Mouse (Mus musculus): ENCODE measurements around the gene Fmod. TPM values are rescaled to one million over a fixed set of nuclear protein-coding genes. Genes with fewer than 3 reads are reported as not detected.

Gene Fmod
- polyA plus RNA-seq, 1 experiment = 0.23 TPM

GRCm38 (mm10) chr1:134056285-134056684 lies 19.2 kb downstream of the Fmod start:
- H3K36me3 ChIP-seq (ENCODE audit: control insufficient read depth, insufficient read depth) = no peaks in the 10 kb centered on the region
- TF ChIP-seq POLR2A (IDR thresholded peaks at IDR 0.05; ENCODE audit: insufficient read length, low read depth) (no peak), POLR2AphosphoS2 (IDR thresholded peaks at IDR 0.05; ENCODE audit: insufficient read length, low read depth) (no peak), TCF12 (IDR thresholded peaks at IDR 0.05; ENCODE audit: insufficient read depth, poor library complexity, severe bottlenecking) (no peak), MAX (IDR thresholded peaks at IDR 0.05; ENCODE audit: low read depth) (no peak), REST (IDR thresholded peaks at IDR 0.05; ENCODE audit: insufficient read depth, insufficient read length) (no peak), CEBPB (IDR thresholded peaks at IDR 0.05; ENCODE audit: insufficient read depth, poor library complexity, severe bottlenecking) (no peak)
- no peaks in the 10 kb centered on the region for H3K27me3 ChIP-seq (ENCODE audit: control insufficient read depth, insufficient read depth, insufficient read length)
- H3ac ChIP-seq (ENCODE audit: control insufficient read depth, insufficient read length) = no peak overlapping the region
- H3K4me3 ChIP-seq = no peak overlapping the region
- H3K79me2 ChIP-seq (ENCODE audit: control insufficient read depth, insufficient read depth) = no peaks in the 10 kb centered on the region
- H3K4me2 ChIP-seq (ENCODE audit: low read depth) = no peak overlapping the region

DNA sequence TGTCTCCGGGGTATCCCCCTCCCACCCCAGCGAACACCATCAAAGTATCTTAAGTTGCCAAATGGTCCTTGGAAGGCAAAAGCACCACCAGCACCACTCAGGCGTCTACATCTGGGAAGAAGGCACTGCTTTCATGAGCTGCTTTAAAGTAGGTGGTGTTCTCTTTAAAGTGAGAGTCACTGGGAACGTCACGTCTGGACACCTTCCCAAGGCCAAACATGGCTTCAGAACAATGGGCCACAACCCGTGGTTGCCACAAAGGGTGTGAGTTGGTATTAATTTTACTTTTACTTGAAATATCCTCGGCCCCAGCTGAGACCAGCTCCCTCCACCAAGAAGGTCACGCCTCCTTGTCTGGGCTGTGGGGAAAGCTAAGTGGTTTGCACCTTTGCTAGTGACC lies 20.7 kb downstream of the Fmod start:
- Histone ChIP-seq H3K27me3 (ENCODE audit: control insufficient read depth, insufficient read depth, insufficient read length) (no peaks in the 10 kb centered on the region), H3ac (ENCODE audit: control insufficient read depth, insufficient read length) (no peak overlapping the region), H3K79me2 (ENCODE audit: control insufficient read depth, insufficient read depth) (no peaks in the 10 kb centered on the region), H3K36me3 (ENCODE audit: control insufficient read depth, insufficient read depth) (no peaks in the 10 kb centered on the region), H3K4me2 (ENCODE audit: low read depth) (no peak overlapping the region), H3K4me3 (no peak overlapping the region)
- no peak for TF ChIP-seq MYOD1 (IDR thresholded peaks at IDR 0.05; ENCODE audit: control insufficient read depth in 1 of 3, insufficient read length in 2 of 3, low read depth in 2 of 3)
- TF ChIP-seq POLR2A (IDR thresholded peaks at IDR 0.05; ENCODE audit: insufficient read length, low read depth) = no peak
- TF ChIP-seq REST (IDR thresholded peaks at IDR 0.05; ENCODE audit: insufficient read depth, insufficient read length) = no peak
- no peak for TF ChIP-seq TCF12 (IDR thresholded peaks at IDR 0.05; ENCODE audit: insufficient read depth, poor library complexity, severe bottlenecking)
- TF ChIP-seq USF1 (IDR thresholded peaks at IDR 0.05; ENCODE audit: low read depth) = no peak
- no peak for TF ChIP-seq MAX (IDR thresholded peaks at IDR 0.05; ENCODE audit: low read depth)
- TF ChIP-seq POLR2AphosphoS2 (IDR thresholded peaks at IDR 0.05; ENCODE audit: insufficient read length, low read depth) = no peak
- TF ChIP-seq TCF3 (IDR thresholded peaks at IDR 0.05; ENCODE audit: insufficient read length, low read depth) = no peak
- no peak for TF ChIP-seq E2F4 (IDR thresholded peaks at IDR 0.05; ENCODE audit: insufficient read depth)
- TF ChIP-seq MYOG (IDR thresholded peaks at IDR 0.05; ENCODE audit: control insufficient read depth in 1 of 3, insufficient read depth in 1 of 3, insufficient read length in 2 of 3, low read depth in 2 of 3) = no peak

DNA sequence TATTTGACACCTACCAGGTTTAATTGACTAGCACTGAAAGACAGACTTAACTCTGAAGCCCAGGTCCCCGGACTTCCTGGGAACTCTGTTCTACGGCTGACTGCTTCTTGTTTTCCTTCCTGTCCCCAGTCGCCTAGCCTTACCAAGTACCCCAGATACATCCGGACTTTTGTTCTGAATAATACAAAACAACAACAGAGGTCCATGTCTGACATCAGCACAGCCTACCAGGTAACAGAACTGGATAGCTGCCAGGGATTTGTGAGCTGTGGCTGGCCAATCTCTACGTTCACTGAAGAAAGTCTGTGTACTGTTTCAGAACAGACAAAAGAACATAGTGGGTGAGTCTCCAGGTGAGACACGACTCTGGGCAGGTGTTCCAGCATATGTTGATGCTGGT lies 21.8 kb downstream of the Fmod start:
- H3K4me3 ChIP-seq = no peak overlapping the region
- TF ChIP-seq CEBPB (IDR thresholded peaks at IDR 0.05; ENCODE audit: insufficient read depth, poor library complexity, severe bottlenecking) (no peak), POLR2AphosphoS2 (IDR thresholded peaks at IDR 0.05; ENCODE audit: insufficient read length, low read depth) (no peak), USF1 (IDR thresholded peaks at IDR 0.05; ENCODE audit: low read depth) (no peak), SRF (IDR thresholded peaks at IDR 0.05; ENCODE audit: control insufficient read depth, insufficient read length, low read depth) (no peak), TCF12 (IDR thresholded peaks at IDR 0.05; ENCODE audit: insufficient read depth, poor library complexity, severe bottlenecking) (no peak), MYOG (IDR thresholded peaks at IDR 0.05; ENCODE audit: control insufficient read depth in 1 of 3, insufficient read depth in 1 of 3, insufficient read length in 2 of 3, low read depth in 2 of 3) (no peak), MAX (IDR thresholded peaks at IDR 0.05; ENCODE audit: low read depth) (no peak), E2F4 (IDR thresholded peaks at IDR 0.05; ENCODE audit: insufficient read depth) (no peak), REST (IDR thresholded peaks at IDR 0.05; ENCODE audit: insufficient read depth, insufficient read length) (no peak), MYOD1 (IDR thresholded peaks at IDR 0.05; ENCODE audit: control insufficient read depth in 1 of 3, insufficient read length in 2 of 3, low read depth in 2 of 3) (no peak), TCF3 (IDR thresholded peaks at IDR 0.05; ENCODE audit: insufficient read length, low read depth) (no peak), POLR2A (IDR thresholded peaks at IDR 0.05; ENCODE audit: insufficient read length, low read depth) (no peak)
- H3K4me2 ChIP-seq (ENCODE audit: low read depth) = no peak overlapping the region
- no peaks in the 10 kb centered on the region for H3K36me3 ChIP-seq (ENCODE audit: control insufficient read depth, insufficient read depth)
- no peak overlapping the region for H3ac ChIP-seq (ENCODE audit: control insufficient read depth, insufficient read length)
- no peaks in the 10 kb centered on the region for H3K27me3 ChIP-seq (ENCODE audit: control insufficient read depth, insufficient read depth, insufficient read length)
- no peaks in the 10 kb centered on the region for H3K79me2 ChIP-seq (ENCODE audit: control insufficient read depth, insufficient read depth)

DNA sequence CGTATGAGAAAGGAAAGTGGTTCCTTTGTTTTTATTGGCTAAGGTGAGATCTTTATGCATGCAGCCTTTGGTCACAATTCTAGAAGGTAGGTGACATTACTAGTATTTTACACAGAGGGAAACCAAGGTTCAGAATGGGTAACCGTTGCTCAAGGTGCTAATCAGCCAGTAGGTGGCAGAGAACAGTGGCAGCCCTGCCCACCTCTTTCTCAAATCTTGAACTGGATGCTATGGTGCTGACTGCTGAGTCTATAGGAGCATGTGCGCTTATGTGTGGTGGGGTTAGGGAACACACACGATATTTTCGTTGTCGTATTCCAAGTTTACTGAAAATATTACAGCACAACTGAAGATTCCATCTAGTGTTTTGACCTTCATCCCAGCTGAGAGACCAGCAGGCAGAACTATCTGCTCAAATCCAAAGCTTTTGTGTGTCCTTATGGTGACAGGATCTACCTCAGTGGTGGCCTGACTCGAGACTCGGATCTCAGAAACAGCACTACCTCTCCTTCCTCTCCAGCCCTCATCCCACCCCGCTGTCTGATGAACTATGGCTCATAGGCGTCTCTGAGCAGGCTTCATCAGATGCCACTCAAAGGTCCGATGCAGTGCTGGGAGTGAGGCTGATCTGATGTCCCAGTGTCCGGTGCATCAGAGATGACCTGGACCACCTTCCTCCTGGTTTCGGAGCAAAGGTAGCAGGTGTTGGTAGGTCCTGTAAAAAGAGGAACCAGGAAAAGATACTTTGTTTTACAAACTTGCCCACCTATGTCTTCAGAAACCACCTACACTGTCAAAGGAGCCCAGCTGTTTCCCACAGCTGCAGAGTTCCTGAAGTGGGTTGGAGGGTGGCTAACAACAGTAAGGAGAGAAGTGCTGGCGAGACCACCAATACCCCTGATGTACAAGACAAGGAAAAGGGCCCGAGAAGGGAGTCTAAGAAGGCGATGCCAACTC lies 23.0 kb downstream of the Fmod start:
- Histone ChIP-seq H3K36me3 (ENCODE audit: control insufficient read depth, insufficient read depth) (no peaks in the 10 kb centered on the region), H3K27me3 (ENCODE audit: control insufficient read depth, insufficient read depth, insufficient read length) (no peaks in the 10 kb centered on the region), H3K4me2 (ENCODE audit: low read depth) (peak overlapping the region; percentile 84), H3ac (ENCODE audit: control insufficient read depth, insufficient read length) (no peak overlapping the region), H3K4me3 (peak overlapping the region; percentile 14), H3K79me2 (ENCODE audit: control insufficient read depth, insufficient read depth) (no peaks in the 10 kb centered on the region)
- no peak for TF ChIP-seq MAX (IDR thresholded peaks at IDR 0.05; ENCODE audit: low read depth)
- no peak for TF ChIP-seq MYOG (IDR thresholded peaks at IDR 0.05; ENCODE audit: control insufficient read depth in 1 of 3, insufficient read depth in 1 of 3, insufficient read length in 2 of 3, low read depth in 2 of 3)
- TF ChIP-seq SRF (IDR thresholded peaks at IDR 0.05; ENCODE audit: control insufficient read depth, insufficient read length, low read depth) = no peak
- TF ChIP-seq REST (IDR thresholded peaks at IDR 0.05; ENCODE audit: insufficient read depth, insufficient read length) = no peak
- TF ChIP-seq USF1 (IDR thresholded peaks at IDR 0.05; ENCODE audit: low read depth) = no peak
- no peak for TF ChIP-seq TCF3 (IDR thresholded peaks at IDR 0.05; ENCODE audit: insufficient read length, low read depth)
- TF ChIP-seq MYOD1 (IDR thresholded peaks at IDR 0.05; ENCODE audit: control insufficient read depth in 1 of 3, insufficient read length in 2 of 3, low read depth in 2 of 3) = no peak
- TF ChIP-seq POLR2A (IDR thresholded peaks at IDR 0.05; ENCODE audit: insufficient read length, low read depth) = no peak
- TF ChIP-seq E2F4 (IDR thresholded peaks at IDR 0.05; ENCODE audit: insufficient read depth) = no peak
- no peak for TF ChIP-seq CEBPB (IDR thresholded peaks at IDR 0.05; ENCODE audit: insufficient read depth, poor library complexity, severe bottlenecking)
- no peak for TF ChIP-seq TCF12 (IDR thresholded peaks at IDR 0.05; ENCODE audit: insufficient read depth, poor library complexity, severe bottlenecking)

All from myocyte (in vitro differentiated cells).